Mouse (Mus musculus) adrenal gland, adult 8-10 months (tissue): ENCODE data around the gene Gamt. TPM values are rescaled to one million over a fixed set of nuclear protein-coding genes. Genes with fewer than 3 reads are reported as not detected.
A peak's percentile ranks its signal among the peaks of the same experiment; 100 is the strongest.

Source experiments
- DNase-seq: peaks from one replicate; pipeline ENCODE4 v3.0.0; 2022
- total RNA-seq, 4 experiments: library from RNA; stranded (reverse); gene quantifications; 2 replicates each; pipeline ENCODE4 v1.2.4; 2022

Gene Gamt
- total RNA-seq, result 100 to 1,000 TPM; 238 to 291 (median 243) TPM

DNA sequence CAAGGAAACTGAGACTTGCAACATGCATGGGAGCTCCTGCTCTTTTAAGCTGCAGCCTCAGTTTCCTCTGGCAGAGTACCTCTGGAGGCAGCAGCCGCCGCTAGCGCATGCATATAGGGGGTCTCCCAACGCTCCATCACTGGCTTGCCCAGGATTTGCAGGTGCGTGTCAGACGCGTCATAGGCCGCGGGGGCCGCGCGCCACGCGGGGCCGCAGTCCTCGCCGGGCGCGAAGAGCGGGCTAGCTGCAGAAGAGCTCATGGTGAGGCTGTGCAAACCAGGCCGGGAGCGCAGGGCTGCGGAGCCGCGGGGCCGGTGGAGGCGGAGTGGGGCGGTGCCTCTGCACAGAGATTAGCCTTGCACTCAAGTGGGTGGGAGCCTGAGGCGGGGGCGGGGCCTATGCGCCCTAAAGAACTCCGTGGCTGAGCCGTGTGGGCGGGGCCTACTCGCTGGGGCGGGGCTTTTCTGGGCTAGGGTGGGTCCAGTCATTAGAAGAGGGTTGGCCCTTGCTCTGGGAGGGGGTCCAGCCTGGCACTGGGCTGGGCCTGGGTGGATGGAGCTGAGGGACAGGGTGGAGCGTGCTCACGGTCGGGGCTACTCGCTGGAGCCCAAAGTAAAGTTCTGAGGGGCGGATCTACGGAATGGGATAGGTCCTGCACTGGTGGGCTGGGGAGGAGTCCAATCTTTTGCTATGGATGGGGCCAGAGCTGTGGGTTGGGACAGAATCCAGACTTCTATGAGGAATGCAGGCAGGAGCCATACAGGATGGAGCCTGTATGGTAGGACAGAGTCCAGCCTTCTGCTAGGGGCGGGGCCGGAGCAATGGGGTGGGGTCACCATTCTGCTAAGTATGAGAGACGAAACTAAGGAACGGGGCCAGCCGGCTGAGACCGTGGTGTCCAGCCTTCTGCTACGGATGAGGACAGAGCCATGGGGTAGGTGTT is at the start of gene Gamt, which contains the start of gene Dazap1:
Gene Gamt (minus strand): TSS at position 371 of the 943 bp plus-strand sequence.
Gene Dazap1 (plus strand): TSS at position 845 of the 943 bp plus-strand sequence.
- peak; percentile 98 for DNase-seq

DNA sequence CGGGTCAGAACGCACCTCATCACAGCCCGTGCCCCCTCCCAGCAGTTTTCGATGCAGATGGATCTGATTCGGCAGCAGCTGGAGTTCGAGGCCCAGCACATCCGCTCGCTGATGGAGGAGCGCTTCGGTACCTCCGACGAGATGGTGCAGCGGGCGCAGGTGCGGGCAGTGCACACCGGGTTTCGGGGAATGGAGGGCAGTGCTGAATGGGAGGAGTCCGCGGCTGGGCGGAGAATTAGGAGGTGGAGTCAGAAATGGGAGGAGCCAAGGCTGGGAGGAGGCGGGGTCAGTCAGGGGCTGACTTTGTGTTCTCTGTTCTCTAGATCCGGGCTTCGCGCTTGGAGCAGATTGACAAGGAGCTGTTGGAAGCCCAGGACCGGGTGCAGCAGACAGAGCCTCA is 44.0 kb upstream of the Gamt start:
- no peak for DNase-seq

DNA sequence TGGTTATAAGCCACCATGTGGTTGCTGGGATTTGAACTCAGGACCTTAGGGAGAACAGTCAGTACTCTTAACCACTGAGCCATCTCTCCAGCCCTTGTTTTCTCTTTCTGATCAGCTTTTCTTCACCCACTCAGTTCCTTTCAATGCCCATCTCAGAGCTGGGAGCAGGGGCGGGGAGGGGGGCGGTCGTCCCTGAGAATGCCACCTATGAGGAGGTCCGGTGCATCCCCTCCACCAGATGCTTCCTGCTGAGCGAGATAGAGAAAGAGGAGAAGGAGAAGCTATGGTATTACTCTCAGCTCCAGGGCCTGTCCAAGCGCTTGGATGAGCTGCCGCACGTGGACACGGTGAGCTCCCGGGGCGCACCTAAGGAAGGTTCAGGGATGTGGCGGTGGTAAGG is 43.6 kb upstream of the Gamt start:
- DNase-seq, result no peak

DNA sequence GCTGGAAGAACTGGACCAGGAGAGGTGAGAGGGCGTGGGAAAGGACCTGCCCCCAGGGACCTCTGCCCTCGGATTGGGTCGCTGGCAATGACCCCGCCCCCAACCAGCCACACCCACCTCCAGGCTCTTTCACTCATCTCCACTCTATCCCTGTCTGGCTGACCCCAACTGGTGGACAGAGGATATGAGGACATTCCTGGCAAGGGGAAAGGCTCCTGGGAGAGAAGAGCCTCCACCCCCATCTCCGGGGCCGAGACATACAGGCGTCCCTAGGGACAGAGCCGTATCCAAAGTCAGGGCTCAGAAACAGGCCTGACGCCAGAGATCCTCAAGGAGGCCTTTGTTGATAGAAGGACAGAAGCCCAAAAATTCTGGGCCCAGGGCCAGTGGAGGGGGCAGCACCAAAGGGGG is 41.7 kb upstream of the Gamt start:
- no peak for DNase-seq

DNA sequence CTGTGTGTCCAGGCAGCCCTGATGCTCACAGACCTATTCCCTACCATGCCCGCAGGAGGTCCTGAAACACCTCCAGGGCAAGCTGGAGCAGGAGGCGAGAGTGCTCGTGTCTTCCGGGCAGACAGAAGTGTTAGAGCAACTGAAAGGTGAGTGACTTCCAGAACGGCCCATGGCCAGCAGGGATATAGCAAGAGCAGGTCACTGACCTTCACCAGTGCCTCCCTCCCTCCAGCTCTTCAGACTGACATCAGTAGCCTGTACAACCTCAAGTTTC is 41.2 kb upstream of the Gamt start:
- no peak for DNase-seq

DNA sequence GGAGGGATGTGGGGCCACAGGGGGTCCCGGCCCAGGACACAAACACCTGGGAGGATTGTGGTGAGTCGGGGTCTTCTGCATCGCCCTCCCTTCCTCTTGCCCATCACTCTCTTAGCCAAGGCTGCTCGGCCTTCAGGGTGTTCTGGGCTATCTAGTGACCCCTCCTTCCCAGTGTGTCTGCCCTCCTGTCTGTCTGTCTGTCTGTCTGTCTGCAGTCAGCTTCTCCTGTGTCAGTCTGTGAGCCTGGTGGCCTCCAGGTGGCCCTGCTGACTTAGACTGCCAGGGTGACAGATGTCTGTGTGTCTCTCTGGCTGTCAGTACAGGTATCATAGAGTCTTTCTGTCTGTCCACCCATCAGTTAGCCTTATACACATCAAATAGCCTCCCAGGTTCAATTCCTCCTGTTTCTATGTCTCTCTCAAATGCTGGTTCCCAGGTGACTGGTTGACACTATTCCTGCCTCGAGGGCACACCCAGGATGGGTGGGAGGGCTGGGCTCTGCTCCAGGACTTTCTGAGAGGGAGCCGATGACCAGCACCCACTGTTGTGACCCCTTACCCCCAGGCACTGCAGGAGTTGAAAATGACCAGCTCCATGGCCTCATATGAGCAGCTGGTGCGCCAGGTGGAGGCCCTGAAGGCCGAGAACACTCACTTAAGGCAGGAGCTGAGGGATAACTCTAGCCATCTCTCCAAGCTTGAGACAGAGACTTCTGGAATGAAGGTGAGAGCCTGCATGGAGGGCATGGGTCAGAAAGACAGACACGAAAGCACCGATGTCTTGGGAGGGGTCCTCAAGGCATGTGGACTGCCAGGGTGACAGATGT is 40.7 kb upstream of the Gamt start:
- DNase-seq, result no peak

DNA sequence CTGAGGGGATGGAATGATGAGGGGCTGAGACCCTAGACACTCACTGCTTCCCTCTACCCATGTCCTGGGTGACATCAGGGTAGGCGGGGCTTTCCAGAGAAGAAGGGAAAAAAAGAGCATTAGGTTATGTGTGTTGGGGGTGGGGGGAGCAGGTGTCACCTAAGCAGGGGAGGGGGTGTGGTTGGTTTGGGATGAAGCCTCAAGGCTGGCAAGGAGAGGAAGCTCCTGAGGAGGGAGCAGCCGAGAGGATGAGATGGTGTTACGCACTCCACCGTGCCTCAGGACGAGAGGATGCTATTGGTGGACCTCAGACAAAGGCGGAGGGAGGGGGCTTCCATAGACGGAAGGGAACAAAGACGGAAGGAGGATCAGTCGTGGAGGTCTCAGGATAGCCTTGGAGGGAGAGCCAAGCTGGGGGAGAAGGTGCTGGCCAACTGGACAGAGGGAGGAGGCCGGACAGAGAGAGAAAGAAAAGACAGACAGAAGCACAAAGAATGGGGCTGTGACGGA is 39.9 kb upstream of the Gamt start:
- no peak for DNase-seq

DNA sequence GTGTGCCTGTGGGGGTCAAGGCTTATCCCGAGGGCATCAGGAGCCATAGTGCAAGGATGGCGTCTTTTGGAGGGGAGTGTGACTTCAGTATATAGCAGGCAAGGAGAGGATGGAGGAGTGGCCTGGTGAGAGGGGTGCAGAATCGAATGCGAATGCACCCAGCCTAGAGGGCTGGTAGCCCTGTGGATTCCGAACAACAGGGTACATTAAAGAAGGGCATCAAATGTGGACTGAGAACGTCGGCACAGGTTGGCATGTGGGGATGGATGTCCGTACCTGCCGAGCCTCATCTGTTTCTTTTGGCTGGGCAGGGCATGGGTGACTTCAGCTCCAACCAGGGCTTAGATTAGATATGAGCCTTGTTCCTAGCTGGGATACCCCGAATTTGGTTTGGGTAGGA is 39.0 kb upstream of the Gamt start:
- DNase-seq, result no peak

DNA sequence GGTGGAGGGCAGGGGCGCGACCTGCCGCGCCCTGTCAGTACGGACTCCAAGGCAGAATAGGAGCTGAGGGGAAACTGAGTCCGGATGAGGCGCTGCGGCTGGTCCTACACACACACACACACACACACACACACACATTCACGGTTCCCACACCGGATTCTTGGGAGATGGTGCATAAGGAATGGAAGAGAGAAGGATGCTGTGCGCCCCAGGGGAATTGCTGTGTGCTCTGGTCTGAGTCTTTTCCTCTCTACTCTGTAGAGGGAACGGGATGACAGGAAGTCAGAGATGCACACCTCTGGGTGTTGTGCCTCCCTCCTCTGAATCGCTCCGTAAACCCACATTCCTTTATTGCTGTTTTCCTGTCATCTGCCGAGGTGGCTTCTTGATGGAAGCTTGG is 38.5 kb upstream of the Gamt start:
- no peak for DNase-seq

DNA sequence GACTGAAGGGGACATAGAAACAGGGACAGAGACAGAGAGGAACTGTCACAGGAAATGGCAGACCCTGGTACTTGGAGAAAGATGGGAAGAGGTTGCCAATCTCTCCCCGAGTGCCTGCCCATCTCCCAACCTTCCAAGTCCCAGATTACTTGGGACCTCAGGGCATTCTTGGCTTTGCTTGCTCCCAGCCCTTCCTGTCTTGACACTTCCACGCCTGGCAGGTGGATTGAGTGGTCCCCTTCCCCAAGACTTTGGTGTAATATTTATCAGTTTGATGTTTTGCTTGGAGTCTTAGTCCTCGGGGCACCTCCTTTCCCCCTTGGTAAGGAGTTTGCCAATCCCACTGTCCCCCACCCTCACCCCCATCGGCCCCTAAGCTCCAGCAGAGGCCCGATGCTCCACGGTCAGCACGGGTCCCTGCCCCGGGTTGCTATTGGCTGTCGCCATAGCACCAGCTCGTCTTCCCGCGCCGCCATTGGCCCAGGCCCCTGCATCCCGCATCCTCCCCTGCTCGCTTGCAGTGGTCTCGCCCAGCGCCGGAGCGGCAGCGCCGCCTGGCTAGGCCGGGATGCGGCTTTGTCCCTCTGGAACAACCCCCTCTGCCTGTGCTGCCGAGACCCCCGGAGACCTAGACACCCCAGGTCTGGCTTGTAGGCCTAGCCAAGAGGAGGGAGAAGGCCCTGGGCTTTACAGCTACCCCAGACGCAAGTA is 37.9 kb upstream of the Gamt start:
- no peak for DNase-seq

DNA sequence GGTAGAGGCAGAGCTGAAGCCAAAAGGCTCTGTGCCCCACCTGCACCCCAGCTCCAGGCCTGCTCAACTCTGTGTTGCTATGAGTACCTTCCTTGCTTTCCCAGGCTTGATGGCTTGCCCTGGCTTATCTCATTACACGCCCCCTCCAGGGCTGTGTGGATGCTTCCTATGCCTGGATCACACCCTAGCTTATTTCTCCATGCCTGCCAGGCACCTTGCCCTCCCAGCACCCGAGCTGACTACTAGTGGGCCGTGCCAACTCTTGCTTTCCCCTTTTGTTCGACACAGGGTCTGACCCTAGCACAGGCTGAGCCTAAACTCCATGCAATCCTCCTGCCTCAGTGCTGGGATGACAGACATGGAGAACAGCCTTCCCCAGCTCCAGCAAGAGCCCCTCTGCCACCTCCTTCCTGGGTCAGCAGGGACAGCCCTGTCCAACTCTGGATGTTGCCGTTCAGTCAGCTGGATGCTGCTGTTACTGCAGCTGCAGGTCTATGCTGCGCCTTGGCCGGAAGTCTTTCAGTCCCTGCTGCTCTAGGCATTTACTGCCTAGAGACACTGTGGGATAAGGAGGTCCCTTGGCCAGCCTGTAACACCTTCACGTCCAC is 36.8 kb upstream of the Gamt start:
- DNase-seq, result no peak

DNA sequence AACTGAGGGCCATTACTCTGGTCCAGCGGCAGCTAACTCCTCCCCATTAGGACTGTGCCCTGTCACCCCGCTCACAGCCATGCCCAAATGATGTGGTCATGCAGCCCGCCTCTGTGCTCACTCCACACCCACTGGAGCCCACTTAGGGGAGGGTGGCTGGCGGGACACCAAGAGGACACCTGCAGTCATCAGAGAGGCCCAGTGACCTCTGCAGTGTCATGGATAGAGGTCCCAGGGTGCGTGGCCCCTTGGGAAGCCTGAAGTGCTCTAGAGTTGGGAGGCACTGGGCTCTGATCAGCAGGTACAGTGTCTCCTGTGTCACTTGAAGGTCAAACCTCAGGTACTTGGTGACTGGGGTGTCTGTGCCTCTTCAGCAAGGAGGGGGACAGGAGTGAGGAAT is 36.0 kb upstream of the Gamt start:
- DNase-seq, result no peak

DNA sequence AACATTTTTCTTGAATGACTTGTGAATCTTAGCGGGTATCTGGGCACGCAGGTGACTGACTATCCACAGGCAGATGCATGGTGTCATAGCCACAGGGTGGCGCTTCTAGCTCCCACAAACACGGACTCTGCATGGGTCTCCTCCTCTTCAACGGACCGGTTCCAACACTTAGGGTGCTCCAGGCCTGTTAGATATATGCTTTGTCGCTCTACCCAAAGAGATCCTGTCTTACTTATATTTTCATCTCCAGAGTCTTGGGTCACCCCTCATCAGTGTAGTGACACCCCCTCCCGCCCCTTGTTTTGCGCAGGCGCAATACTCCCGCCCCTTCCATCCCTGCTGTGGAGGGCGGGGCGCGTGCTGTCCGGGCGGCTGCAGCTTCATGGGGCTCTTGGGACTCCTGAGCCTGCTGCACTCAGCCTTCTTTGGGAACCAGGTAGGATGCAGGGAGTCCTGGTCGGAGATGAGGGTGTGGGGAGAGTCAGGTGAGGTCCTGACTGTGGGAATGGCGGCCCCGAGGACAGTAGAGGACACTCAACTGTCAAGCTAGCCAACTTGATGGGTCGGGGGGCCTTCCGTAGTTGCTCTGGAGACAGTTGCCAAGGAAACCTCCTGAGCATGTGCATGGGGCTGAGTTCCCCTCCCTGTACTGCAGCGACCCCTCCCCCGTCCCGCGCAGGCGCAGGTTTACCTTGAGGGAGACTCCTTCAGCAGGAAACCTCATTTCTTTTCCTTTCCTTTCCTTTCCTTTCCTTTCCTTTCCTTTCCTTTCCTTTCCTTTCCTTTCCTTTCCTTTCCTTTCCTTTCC is 35.0 kb upstream of the Gamt start, which contains the start of gene Apc2:
Gene Apc2 (plus strand): TSS at position 360 of the 808 bp plus-strand sequence.
- peak; percentile 59 for DNase-seq

DNA sequence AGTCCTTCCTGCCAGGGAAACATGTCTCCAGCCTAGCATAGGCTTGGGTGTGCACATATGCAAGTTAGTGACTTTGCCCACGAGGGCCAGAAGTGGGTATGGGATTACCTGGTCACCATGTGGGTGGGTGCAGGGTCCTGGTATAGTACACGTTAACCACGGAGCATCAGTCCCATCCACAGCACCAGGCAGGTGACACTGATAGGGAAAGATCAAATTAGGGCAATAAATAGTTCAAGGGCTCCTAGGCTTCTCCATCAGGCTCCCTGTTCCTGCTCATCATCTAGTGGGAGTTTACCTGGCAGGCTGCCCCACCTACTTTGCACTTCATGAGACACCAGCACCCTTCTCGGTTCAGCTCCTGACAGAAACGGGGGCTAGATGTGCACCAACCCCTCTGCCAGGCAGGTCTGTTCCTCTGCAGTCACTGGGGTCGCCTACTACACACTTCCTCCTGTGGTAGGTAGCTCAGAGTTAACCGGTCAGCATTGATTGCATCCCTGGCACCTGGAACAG is 34.0 kb upstream of the Gamt start:
- DNase-seq, result no peak

DNA sequence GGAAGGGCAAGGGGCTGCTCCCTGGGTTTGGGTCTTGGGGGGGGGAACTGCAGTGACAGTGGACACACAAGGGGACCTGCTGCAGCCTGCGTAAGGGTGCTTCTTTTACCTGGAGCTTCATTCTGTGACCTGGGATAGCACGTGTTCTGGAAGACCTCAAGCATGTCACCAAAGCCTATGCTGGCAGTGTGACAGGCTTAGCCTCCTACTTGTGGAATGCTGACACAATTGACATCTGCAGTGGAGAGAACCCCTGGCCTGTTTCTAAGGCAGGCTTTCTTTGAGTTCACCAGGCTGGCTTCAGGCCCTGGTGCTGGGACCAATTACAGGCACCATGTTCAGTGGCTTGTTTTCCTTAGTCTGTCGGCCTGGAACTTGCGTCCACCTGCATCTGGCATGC is 33.5 kb upstream of the Gamt start:
- DNase-seq, result no peak

DNA sequence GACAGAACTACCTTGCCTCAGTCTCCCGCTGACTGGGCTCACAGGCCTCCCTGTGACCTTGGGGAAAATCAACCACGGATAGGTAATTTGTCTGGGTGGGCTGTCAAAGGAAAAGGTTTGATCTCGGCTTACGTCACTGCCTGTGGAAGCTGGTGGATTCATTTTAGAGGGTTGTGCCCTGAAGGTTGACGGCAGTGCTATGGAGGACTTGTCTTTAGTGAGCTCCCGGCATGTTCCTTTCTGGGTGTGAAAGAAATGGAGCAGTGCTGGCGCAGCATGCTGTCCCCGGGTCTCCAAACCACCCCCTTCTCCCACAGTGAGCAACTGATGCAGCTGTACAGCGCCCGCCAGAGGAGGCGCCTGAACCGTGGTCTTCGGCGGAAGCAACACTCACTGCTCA is 32.5 kb upstream of the Gamt start:
- no peak for DNase-seq

DNA sequence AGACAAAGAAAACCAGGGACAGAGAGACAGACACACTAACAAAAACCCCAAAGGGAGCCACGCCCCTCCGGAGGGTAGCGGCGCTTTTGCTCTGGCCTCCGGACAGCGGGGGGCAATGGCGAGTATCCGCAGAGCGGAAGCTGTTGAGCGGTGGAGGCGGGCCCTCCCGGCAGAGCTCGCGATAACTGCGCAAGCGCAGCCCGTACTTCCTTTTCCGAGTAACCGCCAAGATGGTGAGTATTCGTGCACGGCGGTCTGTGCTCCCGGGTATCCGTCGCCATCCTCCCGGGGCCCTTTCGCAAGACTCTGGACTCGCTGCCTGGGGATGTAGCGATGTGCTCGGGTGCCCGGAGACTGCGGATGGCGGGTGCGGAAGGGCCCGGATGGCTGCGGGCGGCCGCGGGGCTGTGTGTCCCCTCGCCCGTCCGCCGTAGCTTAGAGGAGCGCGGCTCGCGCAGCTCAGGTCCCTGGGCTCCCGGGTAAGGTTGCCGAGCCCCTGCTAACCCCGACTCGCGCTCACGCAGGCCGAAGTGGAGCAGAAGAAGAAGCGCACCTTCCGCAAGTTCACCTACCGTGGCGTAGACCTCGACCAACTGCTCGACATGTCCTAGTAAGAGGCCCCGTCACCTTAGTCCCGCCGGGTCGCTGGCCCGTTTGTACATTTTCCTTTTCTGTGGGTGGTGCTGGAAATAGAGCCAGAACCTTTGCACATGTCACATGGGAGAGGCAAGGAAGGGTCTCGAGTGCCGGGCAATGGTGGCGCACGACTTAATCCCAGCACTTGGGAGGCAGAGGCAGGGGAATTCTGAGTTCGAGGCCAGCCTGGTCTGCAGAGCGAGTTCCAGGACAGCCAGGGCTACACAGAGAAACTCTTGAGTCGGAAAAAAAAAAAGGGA is 31.7 kb upstream of the Gamt start, which contains the start of gene Rps15:
Gene Rps15 (plus strand): TSS at position 203 of the 896 bp plus-strand sequence.
- DNase-seq, result peak; percentile 89

DNA sequence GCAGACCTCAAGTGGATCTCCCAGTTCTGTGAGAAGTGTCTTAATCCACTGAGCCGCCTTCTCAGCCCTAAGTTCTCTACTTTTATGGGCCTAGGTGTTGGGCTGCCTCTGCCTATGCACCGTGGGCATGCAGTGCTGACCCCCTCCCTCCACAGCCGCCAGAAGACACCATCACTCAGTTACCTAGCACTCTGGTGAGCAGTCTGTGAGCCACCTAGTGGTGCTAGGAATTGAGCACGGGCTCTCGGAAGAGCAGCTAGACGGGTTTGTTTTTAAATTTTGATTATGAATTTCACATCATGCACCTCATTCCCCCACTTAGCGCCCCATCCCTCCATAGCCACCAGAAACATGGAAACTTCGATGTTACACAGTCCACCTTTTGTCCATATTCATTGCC is 27.8 kb upstream of the Gamt start:
- DNase-seq, result no peak

DNA sequence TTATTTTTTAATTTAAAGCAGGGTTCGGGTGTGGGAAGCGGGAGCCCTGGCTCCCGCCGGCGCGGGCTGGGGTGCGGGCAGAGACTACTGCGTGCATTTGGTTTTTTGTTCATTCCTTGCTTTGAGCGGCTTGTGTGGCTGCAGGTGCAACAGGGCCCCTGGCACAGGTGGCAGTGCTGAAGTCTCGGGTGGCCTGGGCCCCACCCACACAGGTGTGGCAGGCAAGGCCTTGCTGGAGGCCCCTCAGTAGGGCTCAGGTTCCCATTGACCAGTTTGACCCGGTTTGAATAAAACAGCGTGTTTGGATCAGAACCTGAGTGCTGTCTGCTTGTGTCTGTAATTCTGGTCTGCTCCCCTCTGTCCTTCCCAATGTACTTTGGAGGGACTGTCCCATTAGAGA is 27.3 kb upstream of the Gamt start:
- no peak for DNase-seq
